Mouse (Mus musculus) ES-E14 (cell line): ENCODE measurements around the gene Arhgap25.

Experiments
- MAFK ChIP-seq: IDR thresholded peaks from 2 replicates; pipeline ENCODE4 v1.6.1; 2014; ENCODE audit warnings: mild to moderate bottlenecking, low read depth, low read length, inconsistent platforms; ENCODE audit not compliant: insufficient read depth
- ZNF384 ChIP-seq: IDR thresholded peaks from 2 replicates; pipeline ENCODE4 v1.6.1; 2012; ENCODE audit warnings: low read depth, low read length, inconsistent platforms

DNA sequence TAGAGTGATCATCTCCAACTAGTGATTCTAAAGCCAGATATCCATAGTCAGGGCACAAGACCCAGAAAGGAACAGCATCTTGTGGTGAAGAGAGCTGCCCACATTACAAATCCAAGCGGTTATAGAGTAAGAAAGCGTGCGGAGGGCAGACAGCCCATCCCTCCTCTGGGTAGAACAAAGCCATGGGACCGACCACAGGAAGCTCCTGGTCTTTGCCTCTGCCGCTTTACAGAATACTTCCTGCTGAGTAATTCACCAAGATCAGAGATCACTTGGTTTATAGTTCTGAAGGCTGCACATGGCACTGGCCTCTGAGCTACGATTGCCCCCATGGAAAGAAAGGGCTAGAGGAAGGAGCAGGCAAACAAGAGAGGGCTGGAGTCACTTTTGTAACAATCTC, 30.6 kb downstream of the Arhgap25 start:
- no peak for TF ChIP-seq ZNF384
- TF ChIP-seq MAFK, result no peak
